Mouse (Mus musculus) forebrain, postnatal 0 days (tissue): ENCODE measurements around the gene Hyls1. TPM values are rescaled to one million over a fixed set of nuclear protein-coding genes. Genes with fewer than 3 reads are reported as not detected.

Experiments used
- ATAC-seq: fragments of 200-750 bp; cut with Nextera tagmentation; 2 replicates; pipeline ENCODE4 v1.8.0; 2017; ENCODE audit warnings: mild to moderate bottlenecking, moderate library complexity
- DNase-seq: peaks from one replicate; pipeline ENCODE4 v3.0.0-alpha.2; 2015
- H3K27ac ChIP-seq: fragments of 300-500 bp; sonication (generic); 2 replicates; pipeline ENCODE4 v1.5.1; 2014; ENCODE audit warnings: low read depth, mild to moderate bottlenecking, antibody characterized with exemption, low read length, moderate library complexity, mixed read lengths
- H3K27me3 ChIP-seq: fragments of 300-500 bp; sonication (generic); 2 replicates; pipeline ENCODE4 v1.6.1; 2014; ENCODE audit warnings: mild to moderate bottlenecking, low read length, mixed read lengths; ENCODE audit not compliant: insufficient read depth
- H3K36me3 ChIP-seq: fragments of 300-500 bp; sonication (generic); 2 replicates; pipeline ENCODE4 v1.6.1; 2014; ENCODE audit warnings: mild to moderate bottlenecking, moderate library complexity; ENCODE audit not compliant: insufficient read depth
- H3K4me1 ChIP-seq: fragments of 300-500 bp; sonication (generic); 2 replicates; pipeline ENCODE4 v1.6.1; 2014; ENCODE audit warnings: antibody characterized with exemption; ENCODE audit not compliant: insufficient read depth
- H3K4me2 ChIP-seq: fragments of 300-500 bp; sonication (generic); 2 replicates; pipeline ENCODE4 v1.6.1; 2014; ENCODE audit warnings: low read depth, mild to moderate bottlenecking, moderate library complexity
- H3K4me3 ChIP-seq: fragments of 300-500 bp; sonication (generic); 2 replicates; pipeline ENCODE4 v1.5.1; 2014; ENCODE audit warnings: low read depth, low read length, mixed read lengths
- H3K9ac ChIP-seq: fragments of 300-500 bp; sonication (generic); 2 replicates; pipeline ENCODE4 v1.6.1; 2014; ENCODE audit warnings: mild to moderate bottlenecking
- H3K9me3 ChIP-seq: fragments of 300-500 bp; sonication (generic); 2 replicates; pipeline ENCODE4 v1.6.1; 2016; ENCODE audit warnings: low read length
- CTCF ChIP-seq: sonication (generic); IDR thresholded peaks from 2 replicates; pipeline ENCODE4 v1.5.1; 2016; ENCODE audit warnings: antibody characterized with exemption, control low read depth, low read depth
- WGBS: fragments of 180-500 bp; shearing (Covaris S2); extraction: QIAGEN DNeasy Blood & Tissue Kit; methylation state at CpG from one replicate; pipeline ENCODE4 v1.1.7; 2014; 5-methylcytosine and 5-hydroxymethylcytosine counted together
- polyA plus RNA-seq: library from polyadenylated mRNA; unstranded; fragments of >200 nt; fragmentation: Nextera tagmentation; extraction: Ambion mirVana; gene quantifications from 2 replicates; pipeline ENCODE4 v1.2.1, GENCODE M21; 2015
- total RNA-seq: library from RNA; depleted of rRNA; stranded (reverse); fragments of >200 nt; gene quantifications from 2 replicates; pipeline ENCODE4 v1.2.3, GENCODE M21; 2014; rRNA removed

Gene Hyls1
- total and polyA plus RNA-seq, 2 experiments from 2014 or later: 14.8 to 15.8 TPM

DNA sequence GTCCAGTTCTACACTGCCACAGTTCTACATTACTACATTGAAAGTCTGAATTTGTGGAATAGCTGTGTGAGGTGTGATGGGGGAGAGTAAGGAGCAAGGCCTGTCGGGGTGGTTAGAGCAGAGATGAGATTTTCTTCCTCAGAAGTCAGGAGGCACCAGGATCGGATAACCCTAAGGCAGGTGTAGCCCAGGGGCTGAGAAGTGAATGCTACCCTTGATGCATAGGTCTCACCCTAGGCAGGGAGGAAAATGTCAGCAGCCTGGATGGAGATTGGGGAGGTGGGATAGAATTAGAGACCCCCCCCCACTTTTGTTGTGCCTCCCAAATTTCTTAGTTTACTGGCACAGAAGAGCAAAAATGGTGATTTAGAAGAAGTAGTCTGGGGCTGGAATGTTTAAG is 48.0 kb downstream of the Hyls1 start:
- 80% methylated on average over 2 of the region's 2 CpGs for WGBS
- Histone ChIP-seq H3K36me3 (no peaks in the 10 kb centered on the region), H3K27ac (no peak overlapping the region), H3K4me1 (peaks cover 14% of the 10 kb centered on the region), H3K4me3 (no peak overlapping the region), H3K9me3 (no peaks in the 10 kb centered on the region), H3K27me3 (no peaks in the 10 kb centered on the region), H3K9ac (no peak overlapping the region), H3K4me2 (no peak overlapping the region)
- ATAC-seq (no peak), DNase-seq (no peak)
- no peak for TF ChIP-seq CTCF

DNA sequence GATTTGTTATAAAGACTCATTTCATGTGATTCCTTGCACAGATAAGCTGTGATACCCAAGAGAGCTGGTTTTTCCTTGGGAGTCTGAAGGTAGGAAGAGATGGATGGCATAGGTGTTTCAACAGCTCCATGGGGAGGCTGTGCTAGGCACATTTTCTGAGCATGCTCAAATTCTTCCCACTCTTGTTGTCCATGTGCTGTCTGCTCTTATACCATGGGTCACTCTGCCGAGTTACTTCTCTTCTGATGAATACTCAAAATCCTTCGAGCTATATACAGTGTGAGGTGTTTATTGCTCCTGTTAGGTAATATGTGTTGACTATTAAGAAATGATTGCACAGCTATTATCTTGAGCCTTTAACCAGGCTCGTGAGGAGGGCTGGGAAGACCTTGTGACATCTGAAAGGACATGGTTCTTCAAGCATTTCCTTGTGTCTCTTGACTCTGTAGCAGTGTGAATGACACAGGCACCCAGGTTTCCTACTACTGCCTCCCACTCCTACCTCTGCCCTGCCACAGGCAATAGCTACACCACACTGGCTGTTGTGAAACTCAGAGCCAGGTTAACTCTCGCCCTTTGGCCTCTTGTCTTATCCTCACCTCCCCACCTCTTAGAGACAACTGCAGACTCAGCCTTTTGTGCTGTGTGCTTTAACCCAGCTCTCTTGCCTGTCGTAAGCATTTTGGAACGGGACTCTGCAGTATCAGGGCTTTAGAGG is 49.4 kb downstream of the Hyls1 start:
- Histone ChIP-seq H3K4me3 (no peak overlapping the region), H3K4me2 (no peak overlapping the region), H3K27me3 (no peaks in the 10 kb centered on the region), H3K9ac (no peak overlapping the region), H3K9me3 (no peaks in the 10 kb centered on the region), H3K27ac (no peak overlapping the region), H3K36me3 (no peaks in the 10 kb centered on the region), H3K4me1 (peaks cover 14% of the 10 kb centered on the region)
- no peak for DNase-seq
- 81% methylated on average over 6 of the region's 6 CpGs for WGBS
- no peak for TF ChIP-seq CTCF
- ATAC-seq: no peak

DNA sequence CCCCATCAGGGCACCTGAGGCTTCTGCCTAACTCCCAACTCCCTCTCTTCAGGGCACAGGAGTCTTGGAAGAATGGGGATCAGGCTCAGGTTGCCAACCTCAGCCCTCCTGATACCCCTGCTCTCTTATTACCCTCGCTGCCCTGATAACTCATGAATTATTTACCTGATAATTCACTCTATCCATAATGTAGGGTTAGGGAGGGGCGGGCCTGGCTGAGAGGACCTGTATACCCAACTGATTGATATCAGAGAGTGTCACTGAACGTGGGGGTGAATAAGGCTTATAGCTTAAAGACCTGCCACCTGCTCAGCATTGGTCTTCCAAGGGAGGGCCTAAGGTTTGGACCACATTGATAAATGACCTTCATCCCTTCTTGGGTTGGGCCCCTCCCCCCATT is 52.0 kb downstream of the Hyls1 start, which contains the start of gene Gm1113:
Gene Gm1113, minus strand, starts transcription at position 101 of the 400 bp plus-strand sequence.
- ATAC-seq (no peak), DNase-seq (no peak)
- H3K9me3 ChIP-seq: no peaks in the 10 kb centered on the region
- no peaks in the 10 kb centered on the region for H3K36me3 ChIP-seq
- WGBS: 81% methylated on average over 3 of the region's 3 CpGs
- no peak within 1 kb of the TSS for H3K4me3 ChIP-seq
- TF ChIP-seq CTCF: no peak
- H3K9ac ChIP-seq: no peak within 1 kb of the TSS
- no peak within 1 kb of the TSS for H3K4me2 ChIP-seq
- no peaks in the 10 kb centered on the region for H3K27me3 ChIP-seq
- no peak within 1 kb of the TSS for H3K27ac ChIP-seq
- H3K4me1 ChIP-seq: peaks cover under 1% of the 10 kb centered on the region; the same call in 1 of the 2 replicates

DNA sequence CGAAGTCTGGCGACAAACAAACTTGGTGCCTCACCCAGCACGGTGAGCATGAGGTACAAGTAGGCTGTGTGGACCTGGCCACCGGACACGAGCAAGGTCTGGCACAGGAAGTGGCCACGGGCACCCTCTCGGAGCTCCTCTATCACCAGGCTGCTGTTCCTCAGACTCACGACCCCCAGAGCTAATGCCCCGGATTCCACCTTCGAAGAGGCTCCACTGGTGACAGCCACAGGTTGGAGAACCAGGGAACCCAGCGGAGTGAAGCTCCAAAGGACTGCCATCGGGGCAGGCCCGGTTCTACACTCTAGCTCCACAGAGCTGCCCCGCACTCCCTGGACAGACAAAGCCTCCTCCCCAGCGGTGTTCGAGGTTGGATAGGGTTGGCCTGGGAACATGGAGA is 53.5 kb downstream of the Hyls1 start:
- H3K9ac ChIP-seq: no peak overlapping the region
- 94% methylated on average over 16 of the region's 16 CpGs for WGBS
- ATAC-seq: no peak
- no peak overlapping the region for H3K27ac ChIP-seq
- no peak for DNase-seq
- no peak overlapping the region for H3K4me2 ChIP-seq
- no peak overlapping the region for H3K4me3 ChIP-seq
- H3K4me1 ChIP-seq: no peaks in the 10 kb centered on the region
- H3K36me3 ChIP-seq: no peaks in the 10 kb centered on the region
- TF ChIP-seq CTCF: no peak
- H3K9me3 ChIP-seq: no peaks in the 10 kb centered on the region
- H3K27me3 ChIP-seq: no peaks in the 10 kb centered on the region

DNA sequence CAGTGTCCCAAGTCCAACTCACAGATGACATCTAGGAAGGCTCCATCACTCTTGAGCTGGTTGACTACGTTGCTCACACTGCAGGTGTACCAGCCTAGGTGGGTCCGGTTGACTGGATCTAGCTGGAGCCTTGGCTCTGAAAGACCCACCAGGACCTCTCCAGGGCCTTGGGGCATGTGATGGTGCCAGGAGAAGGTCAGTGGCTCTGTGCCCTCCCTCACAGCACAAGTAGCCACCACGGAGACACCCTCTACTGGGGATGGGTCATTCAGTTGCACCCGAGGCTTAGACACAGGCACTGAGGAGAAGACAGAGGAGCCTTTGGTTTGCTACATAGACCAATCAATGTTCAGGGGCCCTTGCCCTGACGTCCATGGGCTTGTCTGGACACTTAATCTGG is 54.0 kb downstream of the Hyls1 start:
- 81% methylated on average over 5 of the region's 5 CpGs for WGBS
- DNase-seq (no peak), ATAC-seq (no peak)
- Histone ChIP-seq H3K36me3 (no peaks in the 10 kb centered on the region), H3K4me1 (no peaks in the 10 kb centered on the region), H3K9me3 (no peaks in the 10 kb centered on the region), H3K4me3 (no peak overlapping the region), H3K9ac (no peak overlapping the region), H3K27me3 (no peaks in the 10 kb centered on the region), H3K4me2 (no peak overlapping the region), H3K27ac (no peak overlapping the region)
- no peak for TF ChIP-seq CTCF

DNA sequence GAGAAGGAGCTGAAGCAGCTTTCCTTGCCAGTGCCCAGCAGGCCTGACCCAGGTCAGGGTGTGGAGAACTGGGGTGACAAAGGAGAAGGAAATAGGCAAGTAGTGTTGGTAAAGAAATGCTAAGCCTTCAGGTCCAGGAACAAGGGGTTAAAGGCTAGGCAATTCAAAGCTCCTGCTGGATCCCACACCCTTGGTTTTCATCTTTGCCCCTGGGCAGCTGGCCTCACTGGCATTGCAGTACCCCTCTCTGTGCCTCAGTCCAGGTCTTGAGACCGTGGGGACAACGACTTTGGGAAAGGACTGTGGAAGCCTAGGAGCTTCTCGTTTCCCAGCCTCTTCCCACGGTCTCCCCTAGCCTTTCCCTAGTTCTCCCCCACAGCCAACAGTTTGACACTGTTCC is 56.3 kb downstream of the Hyls1 start:
- TF ChIP-seq CTCF: no peak
- 82% methylated on average over 4 of the region's 4 CpGs for WGBS
- ATAC-seq: no peak
- DNase-seq: no peak
- Histone ChIP-seq H3K9ac (no peak overlapping the region), H3K4me3 (no peak overlapping the region), H3K36me3 (no peaks in the 10 kb centered on the region), H3K4me1 (no peaks in the 10 kb centered on the region), H3K9me3 (no peaks in the 10 kb centered on the region), H3K27ac (no peak overlapping the region), H3K4me2 (no peak overlapping the region), H3K27me3 (no peaks in the 10 kb centered on the region)

Other genes starting within 250 kb of the Hyls1 start
- gene Cdon, start 149.3 kb downstream of the Hyls1 start, total RNA-seq: 9.6 and 13.7 TPM in 2 replicates
- 0.94 and 1.3 TPM in 2 replicates for gene Cdon, start 149.3 kb downstream of the Hyls1 start, polyA plus RNA-seq
- not detected in 2 replicates for gene Gm1113, start 52.1 kb downstream of the Hyls1 start, total RNA-seq
- not detected in 2 replicates for gene Gm1113, start 52.1 kb downstream of the Hyls1 start, polyA plus RNA-seq
- 22.2 and 23.5 TPM in 2 replicates for gene Ddx25, start 11.9 kb downstream of the Hyls1 start, total RNA-seq
- 23.6 and 25.6 TPM in 2 replicates for gene Ddx25, start 11.9 kb downstream of the Hyls1 start, polyA plus RNA-seq
- gene Pus3, start 11.8 kb downstream of the Hyls1 start, total RNA-seq: 18.8 and 19.2 TPM in 2 replicates
- gene Pus3, start 11.8 kb downstream of the Hyls1 start, polyA plus RNA-seq: 13.9 and 15.2 TPM in 2 replicates
- gene Pate2, start 114 bp downstream of the Hyls1 start, total RNA-seq: 0.62 and 2.6 TPM in 2 replicates
- 0.67 and 0.90 TPM in 2 replicates for gene Pate2, start 114 bp downstream of the Hyls1 start, polyA plus RNA-seq
- not detected in 2 replicates for gene Pate4, start 41.5 kb upstream of the Hyls1 start, total RNA-seq
- not detected in 2 replicates for gene Pate4, start 41.5 kb upstream of the Hyls1 start, polyA plus RNA-seq
- gene Pate3, start 77.8 kb upstream of the Hyls1 start, total RNA-seq: not detected in 2 replicates
- not detected in 2 replicates for gene Pate3, start 77.8 kb upstream of the Hyls1 start, polyA plus RNA-seq
- not detected in 2 replicates for gene Pate1, start 117.0 kb upstream of the Hyls1 start, total RNA-seq
- gene Pate1, start 117.0 kb upstream of the Hyls1 start, polyA plus RNA-seq: not detected in 2 replicates
- not detected in 2 replicates for gene Gm17677, start 170.7 kb upstream of the Hyls1 start, total RNA-seq
- gene Gm17677, start 170.7 kb upstream of the Hyls1 start, polyA plus RNA-seq: not detected in 2 replicates
- gene Gm17727, start 207.7 kb upstream of the Hyls1 start, total RNA-seq: not detected in 2 replicates
- not detected in 2 replicates for gene Gm17727, start 207.7 kb upstream of the Hyls1 start, polyA plus RNA-seq
- not detected in 2 replicates for gene Gm27235, start 219.7 kb upstream of the Hyls1 start, total RNA-seq
- not detected in 2 replicates for gene Gm27235, start 219.7 kb upstream of the Hyls1 start, polyA plus RNA-seq
- gene D730048I06Rik, start 219.7 kb upstream of the Hyls1 start, total RNA-seq: not detected in 2 replicates
- not detected in 2 replicates for gene D730048I06Rik, start 219.7 kb upstream of the Hyls1 start, polyA plus RNA-seq